Mouse (Mus musculus): ENCODE data around the gene Slc22a13. TPM values are rescaled to one million over a fixed set of nuclear protein-coding genes. Genes with fewer than 3 reads are reported as not detected.
"Not testable (repeated sequence)": the region's sequence is repeated elsewhere in the genome, so short reads cannot be mapped to it uniquely, and the experiment has no call there.

The Slc22a13 gene
- total and polyA plus RNA-seq, 3 experiments: 0.06 TPM; not detected in 2

DNA sequence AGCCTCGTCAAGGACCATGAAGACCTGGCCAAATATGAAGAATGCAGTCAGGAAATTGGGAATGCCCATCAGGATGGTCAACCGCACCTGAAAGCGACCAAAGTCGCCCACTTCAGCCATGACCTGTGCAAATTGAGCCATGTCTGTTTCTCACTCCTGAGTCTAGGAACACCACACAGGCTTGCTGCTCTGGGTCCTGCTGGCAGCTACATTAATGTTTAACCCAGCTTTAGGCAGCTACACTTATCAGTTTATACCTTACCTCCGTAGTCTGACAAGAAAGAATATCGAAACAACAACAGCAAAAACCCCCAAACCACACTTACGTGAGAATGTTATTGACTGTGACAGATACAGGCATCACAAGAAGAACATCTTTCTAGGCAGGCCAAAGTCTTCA lies 22.7 kb upstream of the Slc22a13 start:
- no peak overlapping the region for H3K27ac ChIP-seq
- no peaks in the 10 kb centered on the region for H3K27me3 ChIP-seq (ENCODE audit: control insufficient read depth, insufficient read depth, low read length)
- no peak overlapping the region for H3K9ac ChIP-seq (ENCODE audit: low read depth, low read length)
- no peak overlapping the region for H3K4me3 ChIP-seq
- intact Hi-C loops (cut with DNase I): no loop called here
- H3K4me1 ChIP-seq (ENCODE audit: control insufficient read depth, insufficient read depth, low read length): no peaks in the 10 kb centered on the region
- no peaks in the 10 kb centered on the region for H3K79me2 ChIP-seq (replicated peaks; ENCODE audit: control insufficient read depth, insufficient read depth, low read length)
- no peaks in the 10 kb centered on the region for H3K36me3 ChIP-seq (ENCODE audit: control insufficient read depth, insufficient read depth, low read length)
- no peak for DNase-seq
- 97% methylated on average over 7 of the region's 7 CpGs for WGBS
- TF ChIP-seq POLR2A (IDR thresholded peaks at IDR 0.05; ENCODE audit: insufficient read depth, low read depth, low read length) (no peak), CTCF (IDR thresholded peaks at IDR 0.05) (no peak), EP300 (IDR thresholded peaks at IDR 0.05; ENCODE audit: insufficient read depth, low read depth, low read length) (no peak)

DNA sequence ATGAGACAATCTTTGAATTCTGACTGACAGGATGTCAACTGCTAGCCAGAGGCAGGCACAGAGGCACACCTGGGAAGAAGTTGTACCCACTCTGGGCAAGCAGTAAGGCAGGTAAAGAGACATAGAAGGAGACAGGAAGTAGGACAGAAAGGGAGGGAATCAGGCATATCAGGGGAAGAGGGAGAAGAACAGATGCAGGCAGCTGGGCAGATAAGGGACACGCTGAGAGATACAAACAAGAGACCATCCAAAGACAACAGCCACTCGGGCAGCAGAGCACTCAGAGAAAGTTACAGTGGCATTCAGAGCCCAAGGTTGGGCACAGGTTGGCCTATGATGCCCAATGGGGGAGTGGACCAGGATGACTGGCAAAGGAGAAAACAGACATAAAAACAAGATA lies 21.9 kb upstream of the Slc22a13 start:
- no peak for DNase-seq
- Histone ChIP-seq H3K79me2 (replicated peaks; ENCODE audit: control insufficient read depth, insufficient read depth, low read length) (no peaks in the 10 kb centered on the region), H3K27me3 (ENCODE audit: control insufficient read depth, insufficient read depth, low read length) (no peaks in the 10 kb centered on the region), H3K36me3 (ENCODE audit: control insufficient read depth, insufficient read depth, low read length) (no peaks in the 10 kb centered on the region), H3K27ac (no peak overlapping the region), H3K4me1 (ENCODE audit: control insufficient read depth, insufficient read depth, low read length) (no peaks in the 10 kb centered on the region), H3K4me3 (no peak overlapping the region), H3K9ac (ENCODE audit: low read depth, low read length) (no peak overlapping the region)
- TF ChIP-seq EP300 (IDR thresholded peaks at IDR 0.05; ENCODE audit: insufficient read depth, low read depth, low read length) (no peak), POLR2A (IDR thresholded peaks at IDR 0.05; ENCODE audit: insufficient read depth, low read depth, low read length) (no peak), CTCF (IDR thresholded peaks at IDR 0.05) (no peak)
- WGBS: 43% methylated on average over 2 of the region's 2 CpGs
- intact Hi-C loops (cut with DNase I): no loop called here

DNA sequence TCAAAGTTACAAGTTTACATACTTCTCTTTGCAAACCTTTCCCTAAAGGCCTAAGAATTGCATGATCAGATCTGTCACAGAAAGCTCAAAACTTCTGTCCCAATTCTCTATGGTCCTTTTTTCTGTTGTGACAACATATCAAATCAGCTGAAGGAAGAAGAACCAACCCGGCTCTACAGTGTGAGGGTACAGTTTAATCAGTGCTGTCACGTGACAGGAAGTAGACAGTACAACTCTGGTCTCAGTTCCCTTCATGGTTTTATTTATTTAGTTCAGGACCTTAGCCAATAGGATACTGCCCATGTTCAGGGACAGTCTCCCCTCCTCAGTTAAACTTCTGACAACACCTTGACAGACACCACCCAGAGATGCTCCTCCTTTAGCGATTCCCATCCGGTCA lies 11.4 kb upstream of the Slc22a13 start:
- intact Hi-C loops (cut with DNase I): no loop called here
- WGBS: 68% methylated on average over 4 of the region's 4 CpGs
- no peak for DNase-seq
- no peaks in the 10 kb centered on the region for H3K27me3 ChIP-seq (ENCODE audit: control insufficient read depth, insufficient read depth, low read length)
- no peak overlapping the region for H3K27ac ChIP-seq
- H3K36me3 ChIP-seq (ENCODE audit: control insufficient read depth, insufficient read depth, low read length): no peaks in the 10 kb centered on the region
- TF ChIP-seq EP300 (IDR thresholded peaks at IDR 0.05; ENCODE audit: insufficient read depth, low read depth, low read length) (no peak), CTCF (IDR thresholded peaks at IDR 0.05) (no peak), POLR2A (IDR thresholded peaks at IDR 0.05; ENCODE audit: insufficient read depth, low read depth, low read length) (no peak)
- no peak overlapping the region for H3K9ac ChIP-seq (ENCODE audit: low read depth, low read length)
- no peak overlapping the region for H3K4me3 ChIP-seq
- no peaks in the 10 kb centered on the region for H3K79me2 ChIP-seq (replicated peaks; ENCODE audit: control insufficient read depth, insufficient read depth, low read length)
- no peaks in the 10 kb centered on the region for H3K4me1 ChIP-seq (ENCODE audit: control insufficient read depth, insufficient read depth, low read length)

DNA sequence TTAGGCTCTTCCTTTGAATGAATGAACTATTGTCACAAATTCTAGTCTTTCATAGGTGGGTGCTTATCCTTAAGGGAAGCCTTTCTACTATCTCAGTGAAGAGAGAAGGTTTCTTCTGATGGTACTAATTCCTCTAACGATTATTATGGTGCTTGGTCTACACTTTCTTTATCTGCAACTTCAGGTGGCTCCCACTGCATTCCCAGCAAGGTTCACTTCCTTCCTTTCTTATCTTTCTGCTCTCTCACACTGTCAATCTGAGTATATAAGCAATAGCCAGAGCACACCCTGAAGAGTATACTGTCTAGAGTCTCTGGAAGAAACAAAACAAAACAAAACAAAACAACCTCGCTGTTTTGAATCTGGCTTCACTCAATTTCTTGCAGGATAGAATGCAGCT lies 10.8 kb upstream of the Slc22a13 start:
- 37% methylated on average over 2 of the region's 2 CpGs for WGBS
- Histone ChIP-seq H3K4me3 (no peak overlapping the region), H3K4me1 (ENCODE audit: control insufficient read depth, insufficient read depth, low read length) (no peaks in the 10 kb centered on the region), H3K79me2 (replicated peaks; ENCODE audit: control insufficient read depth, insufficient read depth, low read length) (no peaks in the 10 kb centered on the region), H3K27me3 (ENCODE audit: control insufficient read depth, insufficient read depth, low read length) (no peaks in the 10 kb centered on the region), H3K36me3 (ENCODE audit: control insufficient read depth, insufficient read depth, low read length) (no peaks in the 10 kb centered on the region), H3K27ac (no peak overlapping the region), H3K9ac (ENCODE audit: low read depth, low read length) (no peak overlapping the region)
- intact Hi-C loops (cut with DNase I): no loop called here
- TF ChIP-seq EP300 (IDR thresholded peaks at IDR 0.05; ENCODE audit: insufficient read depth, low read depth, low read length): no peak
- no peak for TF ChIP-seq POLR2A (IDR thresholded peaks at IDR 0.05; ENCODE audit: insufficient read depth, low read depth, low read length)
- no peak for TF ChIP-seq CTCF (IDR thresholded peaks at IDR 0.05)
- DNase-seq: no peak

DNA sequence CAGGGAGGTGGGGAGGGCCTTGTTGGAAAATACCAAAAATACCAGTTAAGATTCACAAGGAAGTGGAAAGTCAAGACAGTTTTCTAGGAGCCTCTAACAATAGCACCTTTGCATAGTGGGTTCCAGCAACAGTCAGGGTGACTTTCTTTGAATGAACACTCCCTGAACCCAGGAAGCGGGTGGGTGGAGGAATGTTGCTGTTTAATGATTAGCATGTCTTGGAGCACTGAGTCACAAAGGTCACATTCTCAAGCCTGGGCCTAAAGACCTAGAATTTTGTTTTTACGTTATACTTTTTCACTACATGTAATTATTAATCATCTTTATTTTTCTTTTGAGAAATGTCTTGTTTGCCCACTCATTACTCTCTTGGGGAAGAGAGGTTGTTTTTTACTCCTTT lies 6.4 kb upstream of the Slc22a13 start:
- H3K27ac ChIP-seq; H3K4me3 ChIP-seq; H3K9ac ChIP-seq (ENCODE audit: low read depth, low read length); intact Hi-C loops (cut with DNase I); H3K4me1 ChIP-seq (ENCODE audit: control insufficient read depth, insufficient read depth, low read length); DNase-seq; H3K36me3 ChIP-seq (ENCODE audit: control insufficient read depth, insufficient read depth, low read length); H3K79me2 ChIP-seq (replicated peaks; ENCODE audit: control insufficient read depth, insufficient read depth, low read length); H3K27me3 ChIP-seq (ENCODE audit: control insufficient read depth, insufficient read depth, low read length): not testable (repeated sequence)
- WGBS: 94% methylated on average over 2 of the region's 2 CpGs

DNA sequence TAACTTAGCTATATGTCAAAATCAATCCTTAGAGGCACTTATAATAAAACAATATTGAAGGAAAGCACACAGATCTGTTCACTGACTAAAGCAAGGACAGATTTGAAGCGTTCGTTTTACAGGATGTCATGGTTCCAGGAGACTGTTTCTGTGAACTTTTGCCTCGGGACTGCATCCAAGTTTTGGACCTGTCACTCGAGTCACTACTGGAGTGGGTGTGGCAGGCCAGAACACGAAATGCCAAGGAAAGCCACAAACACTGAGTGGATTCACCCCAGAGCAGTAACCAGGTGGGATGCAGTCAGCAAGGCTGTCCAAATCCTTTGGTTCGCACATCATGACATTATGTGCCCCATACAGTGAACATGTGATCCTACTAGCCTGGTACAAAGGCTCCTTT lies 5.7 kb upstream of the Slc22a13 start:
- Histone ChIP-seq H3K27ac (no peak overlapping the region), H3K27me3 (ENCODE audit: control insufficient read depth, insufficient read depth, low read length) (no peaks in the 10 kb centered on the region), H3K36me3 (ENCODE audit: control insufficient read depth, insufficient read depth, low read length) (no peaks in the 10 kb centered on the region), H3K4me3 (no peak overlapping the region), H3K9ac (ENCODE audit: low read depth, low read length) (no peak overlapping the region), H3K79me2 (replicated peaks; ENCODE audit: control insufficient read depth, insufficient read depth, low read length) (no peaks in the 10 kb centered on the region), H3K4me1 (ENCODE audit: control insufficient read depth, insufficient read depth, low read length) (no peaks in the 10 kb centered on the region)
- 71% methylated on average over 6 of the region's 6 CpGs for WGBS
- no peak for DNase-seq
- TF ChIP-seq EP300 (IDR thresholded peaks at IDR 0.05; ENCODE audit: insufficient read depth, low read depth, low read length) (no peak), POLR2A (IDR thresholded peaks at IDR 0.05; ENCODE audit: insufficient read depth, low read depth, low read length) (no peak), CTCF (IDR thresholded peaks at IDR 0.05) (no peak)
- intact Hi-C loops (cut with DNase I): no loop called here

Data from heart, adult 2 months (tissue).